Mouse (Mus musculus) small intestine, adult 2 months (tissue): ENCODE measurements around the gene Olfr12.

Source experiments
- CTCF ChIP-seq: fragments of 200-500 bp; IDR thresholded peaks from 2 replicates; pipeline ENCODE4 v1.5.1; 2012; ENCODE audit warnings: low read depth, mild to moderate bottlenecking, control low read depth, inconsistent platforms, low read length, moderate library complexity, mixed read lengths; ENCODE audit not compliant: insufficient replicate concordance, insufficient read length; ENCODE audit errors: extremely low read depth
- POLR2A ChIP-seq: fragments of 200-500 bp; IDR thresholded peaks from 2 replicates; pipeline ENCODE4 v1.6.1; 2012; ENCODE audit warnings: low read depth, mild to moderate bottlenecking, control low read depth, inconsistent platforms, low read length, moderate library complexity

DNA sequence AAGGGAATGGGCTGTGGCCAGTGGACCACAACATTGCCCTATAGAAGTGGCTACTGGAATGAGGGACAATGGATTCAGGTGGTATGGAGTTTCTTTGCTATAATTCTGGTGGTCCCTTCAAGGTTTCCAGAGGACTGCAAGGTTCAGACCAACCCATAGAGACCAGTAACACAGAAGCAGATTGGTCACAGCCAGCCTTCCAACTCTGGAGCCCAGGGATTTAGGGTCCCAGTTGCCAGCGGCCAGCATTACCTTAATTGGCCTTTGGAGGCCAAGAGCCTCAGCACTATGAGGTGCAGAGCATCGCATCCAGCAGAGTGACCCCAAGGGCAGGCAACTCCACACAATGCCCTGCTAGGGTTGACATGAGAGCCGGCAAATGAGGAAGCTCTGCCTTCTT, 46.6 kb upstream of the Olfr12 start, which contains the start of gene Olfr1413:
- TF ChIP-seq POLR2A (no peak), CTCF (no peak)
